Mouse (Mus musculus) cerebellum, postnatal 10 days (tissue): ENCODE measurements at regions not wholly inside any gene's neighbourhood (a gene's known extent, or its start where the extent isn't known, plus 50 kb on each side); places are given as distances from the start of the nearest gene placed in this dataset.
"Not testable (repeated sequence)": the region's sequence is repeated elsewhere in the genome, so short reads cannot be mapped to it uniquely, and the experiment has no call there.

ENCODE experiments used
- DNase-seq, 2 experiments: peaks; one replicate each; pipeline ENCODE4 v3.0.0; 2021; ENCODE audit warnings: mixed read lengths in 2 of 2

DNA sequence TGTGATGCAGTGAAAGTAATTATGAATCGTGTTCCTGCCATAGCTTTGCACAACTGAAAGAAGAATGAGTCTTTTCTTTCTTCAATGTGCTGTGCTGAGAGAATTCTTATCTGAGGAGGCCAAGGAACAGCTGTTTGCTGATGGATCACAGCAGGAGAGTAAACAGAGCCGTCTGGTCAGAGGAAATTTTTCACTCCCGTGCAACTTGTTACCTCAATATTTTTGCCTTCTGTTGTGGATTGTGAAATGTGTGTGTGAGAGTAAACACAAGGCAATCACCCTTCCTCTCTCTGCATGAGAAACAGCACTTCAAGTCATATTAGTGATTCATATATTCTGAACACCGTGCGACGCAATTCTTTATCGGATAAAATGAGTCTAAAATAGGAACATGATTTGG, 171.9 kb downstream of the Epm2a start:
- DNase-seq, result peak; percentile 53 to 56

DNA sequence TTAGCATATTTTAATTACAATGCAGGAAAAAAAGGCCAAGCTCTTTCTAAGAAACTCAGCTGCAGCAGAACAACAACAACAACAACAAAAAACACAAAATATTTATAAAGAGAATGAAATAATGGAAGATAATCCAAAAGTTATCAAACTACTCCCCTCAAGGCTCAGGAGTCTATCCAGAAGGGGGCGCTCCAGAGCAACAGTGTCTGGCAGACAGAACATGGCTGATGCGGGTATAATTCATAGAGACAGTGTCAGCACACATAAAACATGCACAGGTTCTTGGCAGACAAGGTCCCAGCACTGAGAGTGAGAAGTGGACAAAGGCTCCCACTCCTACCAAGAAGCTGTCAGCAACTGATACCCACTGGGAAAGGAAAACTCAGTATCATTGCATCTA, 173.9 kb downstream of the Epm2a start:
- DNase-seq, result peak; percentile 58 to 65

DNA sequence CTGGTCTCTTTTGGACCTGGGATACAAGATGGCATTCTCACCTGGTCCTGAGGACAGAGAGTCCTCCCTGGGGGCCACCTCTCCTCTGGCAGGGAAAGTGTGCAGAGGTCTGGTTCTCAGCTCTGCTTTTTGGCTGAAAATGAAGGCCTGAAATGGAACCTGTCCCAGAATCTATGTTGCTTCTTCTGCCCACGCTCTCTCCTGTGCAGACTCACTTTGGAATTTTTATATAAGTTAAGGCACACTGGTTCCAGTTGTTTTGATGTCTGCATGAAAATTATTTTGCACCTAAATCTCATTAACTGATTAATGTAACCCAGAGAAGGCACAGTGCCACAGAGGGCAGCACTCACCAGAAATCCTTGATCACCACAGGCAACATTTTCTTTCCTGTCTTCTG, 188.1 kb downstream of the Epm2a start:
- no peak for DNase-seq

- DNase-seq, result not testable (repeated sequence)
Observed at GRCm38 (mm10) chr10:11555376-11555775, 212.2 kb downstream of the Epm2a start.

GRCm38 (mm10) chr10:11570523-11571055, 227.4 kb downstream of the Epm2a start:
- peak; percentile 42 to 52 for DNase-seq

DNA sequence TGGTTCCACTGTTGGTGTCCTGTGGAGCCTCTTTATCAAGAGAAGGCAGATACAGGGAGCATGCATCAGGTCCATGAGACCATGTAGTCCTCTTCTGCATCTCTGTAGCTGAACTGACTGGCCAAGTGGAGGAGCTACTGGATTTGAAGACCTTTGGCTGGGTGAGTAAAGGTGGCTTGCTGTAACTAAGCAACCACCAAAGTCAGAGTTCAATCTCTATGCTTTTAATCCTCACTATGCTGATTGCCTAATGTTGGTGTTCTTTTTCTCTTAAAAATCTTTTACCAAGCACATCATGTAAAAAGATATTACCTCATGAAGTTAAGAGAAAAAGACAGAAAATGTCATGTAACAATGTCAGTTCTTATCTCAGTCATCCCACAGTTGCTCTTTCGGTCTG, 265.2 kb downstream of the Epm2a start:
- DNase-seq, result no peak

DNA sequence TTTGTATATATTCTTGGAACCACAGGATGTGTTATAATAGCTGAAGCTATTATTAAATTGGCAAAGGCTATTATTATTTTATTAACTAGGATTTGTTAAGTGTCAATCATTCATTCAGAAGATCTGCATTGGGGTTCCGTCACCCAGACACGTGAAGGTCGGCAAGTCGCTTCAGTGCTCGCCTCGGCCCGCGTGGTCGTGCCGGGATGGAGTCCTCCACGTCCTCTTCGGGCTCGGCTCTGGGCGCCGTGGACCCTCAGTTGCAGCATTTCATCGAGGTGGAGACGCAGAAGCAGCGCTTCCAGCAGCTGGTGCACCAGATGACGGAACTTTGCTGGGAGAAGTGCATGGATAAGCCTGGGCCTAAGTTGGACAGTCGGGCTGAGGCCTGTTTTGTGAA, 265.9 kb downstream of the Epm2a start:
- DNase-seq, result not testable (repeated sequence)

DNA sequence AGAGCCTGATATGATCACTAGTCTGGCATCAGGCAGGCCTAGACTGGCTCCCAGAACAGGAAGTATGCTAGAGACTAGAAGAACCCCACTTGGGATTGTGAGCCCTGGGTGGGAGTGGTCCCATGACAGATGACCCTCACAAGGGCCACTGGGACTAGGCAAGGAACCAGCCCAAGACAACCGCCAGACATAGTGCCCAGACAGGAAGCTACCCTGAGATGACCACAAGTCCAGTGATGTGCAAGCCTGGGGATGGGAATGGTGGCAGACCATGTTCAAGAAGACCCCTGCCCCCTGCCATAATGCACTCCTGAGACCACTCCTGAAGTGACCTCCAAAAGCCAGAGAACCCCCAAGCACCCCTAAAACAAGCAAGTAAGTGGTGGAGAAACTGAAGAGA, 304.9 kb downstream of the Epm2a start:
- no peak for DNase-seq

GRCm38 (mm10) chr10:11660056-11660770, 317.0 kb downstream of the Epm2a start:
- peak; percentile 2 to 4 for DNase-seq

GRCm38 (mm10) chr10:11661660-11662250, 318.6 kb downstream of the Epm2a start:
- peak; percentile 32 to 46 for DNase-seq

DNA sequence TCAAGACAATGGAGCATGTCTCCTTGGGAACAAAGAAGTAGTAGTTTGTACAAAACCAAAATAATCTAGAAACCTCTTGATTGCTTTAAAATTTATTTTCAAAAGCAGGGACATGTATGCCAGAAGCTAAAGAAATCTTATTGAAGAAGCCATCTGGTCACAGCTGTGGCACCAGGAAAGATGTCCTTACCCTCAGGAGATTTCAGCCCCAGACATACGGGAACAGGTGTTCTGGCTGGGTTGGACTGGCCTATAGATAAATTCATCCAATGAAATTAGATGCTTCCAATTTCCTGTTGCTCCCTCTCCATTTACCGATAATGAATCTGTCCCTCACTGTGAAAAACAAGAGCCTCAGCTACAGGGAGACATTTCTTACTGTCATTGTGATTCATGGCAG, 366.5 kb downstream of the Epm2a start:
- no peak for DNase-seq

- no peak for DNase-seq
Observed at GRCm38 (mm10) chr10:11724775-11725174, 381.6 kb downstream of the Epm2a start.

GRCm38 (mm10) chr10:11729536-11729935, 386.3 kb downstream of the Epm2a start:
- DNase-seq, result no peak

DNA sequence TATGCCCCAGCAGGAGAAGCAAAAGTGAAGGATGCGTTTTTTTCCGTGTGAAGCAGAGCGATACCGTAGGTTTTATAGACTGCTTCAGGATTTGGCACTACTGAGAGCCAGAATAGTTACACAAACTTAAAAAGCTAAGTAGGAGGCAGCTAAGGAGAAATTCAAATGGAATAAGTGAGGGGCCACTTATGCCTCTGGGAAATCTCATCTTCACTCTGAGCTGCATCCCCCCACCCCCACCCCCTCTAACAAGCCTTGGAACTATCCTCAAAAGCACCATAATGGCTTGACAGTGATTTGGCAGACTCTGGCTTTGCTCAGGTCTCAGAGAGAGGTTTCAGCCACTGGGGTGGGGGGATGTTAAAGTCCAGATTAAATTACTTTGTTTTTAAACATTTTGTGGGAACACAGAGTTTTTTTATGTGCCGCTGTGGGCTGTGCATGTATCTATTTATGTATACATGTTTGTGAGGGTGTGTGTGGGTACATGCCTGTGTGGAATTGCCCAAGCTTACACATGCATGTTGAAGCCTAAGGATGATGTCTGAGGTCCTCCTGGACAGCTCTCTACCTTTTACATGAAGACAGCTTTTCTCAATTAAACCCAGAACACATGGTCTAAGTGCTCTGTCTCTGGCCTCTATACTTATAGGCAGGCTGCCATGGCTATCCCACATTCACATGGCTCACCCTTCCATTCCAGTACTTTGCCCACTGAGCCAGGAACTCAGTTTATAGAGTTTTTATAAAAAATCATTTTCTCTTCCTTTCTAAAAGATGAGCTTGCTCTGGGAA, 396.6 kb downstream of the Epm2a start:
- DNase-seq, result peak; percentile 17 to 33

- DNase-seq, result no peak
Observed at GRCm38 (mm10) chr10:11745587-11745986, 402.4 kb downstream of the Epm2a start.

DNA sequence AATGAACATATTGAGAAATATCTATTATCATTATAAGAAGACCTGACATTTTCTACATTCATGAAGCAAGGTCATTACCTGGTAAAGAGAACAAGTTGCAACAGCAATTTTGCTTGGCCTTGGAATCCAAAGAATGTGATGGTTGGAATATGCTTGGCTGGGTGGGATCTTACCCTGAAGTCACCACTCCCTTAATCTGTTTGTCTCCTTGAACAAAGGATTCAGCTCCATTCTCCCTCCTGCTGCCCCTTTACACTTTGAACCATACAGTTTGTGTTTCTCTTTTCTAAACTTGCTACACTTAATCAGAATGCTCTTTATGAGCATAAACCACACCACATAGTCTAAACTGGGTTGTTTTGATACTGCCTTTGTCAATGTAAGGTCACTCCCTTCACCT, 403.8 kb downstream of the Epm2a start:
- no peak for DNase-seq

DNA sequence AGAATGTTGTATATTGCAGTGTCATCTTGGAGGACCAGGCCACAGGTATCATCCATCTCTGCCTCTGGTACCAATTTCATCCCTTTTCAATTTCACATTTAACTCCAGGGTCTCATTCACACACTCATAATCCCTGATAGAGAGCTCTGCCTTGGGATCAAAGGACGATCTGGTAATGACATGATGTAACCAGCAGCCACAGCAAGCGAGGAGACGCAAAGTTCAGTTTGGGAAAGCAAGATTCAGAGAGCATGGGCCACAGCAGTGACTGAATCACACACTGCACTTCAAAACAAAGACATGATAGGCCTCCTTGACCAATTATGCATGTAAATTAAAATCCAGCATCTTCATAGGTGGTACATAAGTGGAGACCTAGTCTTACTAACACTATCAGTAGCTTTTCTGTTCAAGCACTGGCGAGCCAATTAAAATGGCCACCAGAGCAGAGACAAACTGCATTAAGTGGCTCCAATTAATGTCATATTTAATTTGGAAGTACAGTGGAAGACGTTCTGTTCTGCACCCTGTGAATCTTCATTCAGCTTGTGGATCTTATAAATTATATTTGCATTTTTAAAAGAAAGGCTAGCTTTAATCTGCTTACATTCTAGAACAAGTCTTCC, 412.0 kb downstream of the Epm2a start:
- no peak for DNase-seq

- DNase-seq, result no peak
Observed at GRCm38 (mm10) chr10:11777894-11778293, 434.7 kb downstream of the Epm2a start.

DNA sequence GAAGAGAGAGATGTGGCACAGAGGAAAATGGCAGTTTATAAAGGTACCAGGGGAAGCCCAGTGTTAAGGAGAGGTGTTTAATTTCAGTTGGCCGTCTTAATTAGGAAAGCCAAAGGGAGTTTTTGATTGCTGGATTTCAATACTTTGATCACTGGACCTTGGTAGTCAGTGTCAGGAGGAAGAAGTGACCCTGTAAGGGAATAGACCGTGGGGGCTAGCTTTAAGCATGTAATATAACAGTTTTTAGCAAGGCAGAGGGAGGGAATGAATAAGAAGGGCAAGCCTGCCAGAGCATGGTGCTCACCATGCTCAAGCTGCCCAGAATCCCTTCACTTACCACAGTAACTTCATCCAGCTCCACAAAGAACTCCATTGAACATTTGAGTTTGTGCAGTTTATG, 437.1 kb downstream of the Epm2a start:
- no peak for DNase-seq

- no peak for DNase-seq
Observed at GRCm38 (mm10) chr10:11787240-11787639, 444.0 kb downstream of the Epm2a start.

DNA sequence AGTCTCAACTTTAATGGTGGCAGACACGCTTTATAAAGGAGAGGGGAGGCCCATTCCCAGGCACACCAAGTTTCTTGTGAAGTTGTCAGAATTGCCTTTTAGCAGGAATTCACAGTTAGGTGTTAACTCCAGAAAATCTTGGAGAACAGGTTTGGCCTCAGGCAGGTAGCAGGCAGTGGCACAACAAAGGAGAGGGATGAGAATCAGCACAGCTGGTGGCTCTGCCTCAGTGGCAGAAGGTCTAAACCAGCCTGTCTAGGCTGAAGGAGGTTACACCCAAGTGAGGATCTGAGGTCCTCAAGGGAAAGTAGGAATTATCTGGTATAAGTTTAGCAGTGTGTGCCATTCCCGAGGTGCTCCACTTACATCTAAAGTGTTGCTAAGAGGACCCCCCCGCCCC, 456.3 kb downstream of the Epm2a start:
- no peak for DNase-seq

GRCm38 (mm10) chr10:11801372-11802230, 458.4 kb downstream of the Epm2a start:
- DNase-seq, result not testable (repeated sequence)
